Mouse (Mus musculus) monocyte, adult 5-6 weeks (primary cell): Measurements from ENCODE around the gene Ugt1a10. TPM values are rescaled to one million over a fixed set of nuclear protein-coding genes. Genes with fewer than 3 reads are reported as not detected.
"Not testable (repeated sequence)": the region's sequence is repeated elsewhere in the genome, so short reads cannot be mapped to it uniquely, and the experiment has no call there.

ENCODE experiments used
- ATAC-seq: fragments of 153-309, 156-312 bp; replicated peaks from 2 replicates; pipeline ENCODE4 v1.8.0; 2017; ENCODE audit warnings: mild to moderate bottlenecking; ENCODE audit not compliant: low TSS enrichment, insufficient number of reproducible peaks, severe bottlenecking, poor library complexity, low FRiP score
- total RNA-seq: library from RNA; stranded (forward); fragments of 200-1000, 200-491, 200-594 nt; gene quantifications from 3 replicates; pipeline ENCODE4 v1.2.3, GENCODE M21; 2017

The Ugt1a10 gene
- total RNA-seq, 1 experiment from 2014 or later, result not detected

DNA sequence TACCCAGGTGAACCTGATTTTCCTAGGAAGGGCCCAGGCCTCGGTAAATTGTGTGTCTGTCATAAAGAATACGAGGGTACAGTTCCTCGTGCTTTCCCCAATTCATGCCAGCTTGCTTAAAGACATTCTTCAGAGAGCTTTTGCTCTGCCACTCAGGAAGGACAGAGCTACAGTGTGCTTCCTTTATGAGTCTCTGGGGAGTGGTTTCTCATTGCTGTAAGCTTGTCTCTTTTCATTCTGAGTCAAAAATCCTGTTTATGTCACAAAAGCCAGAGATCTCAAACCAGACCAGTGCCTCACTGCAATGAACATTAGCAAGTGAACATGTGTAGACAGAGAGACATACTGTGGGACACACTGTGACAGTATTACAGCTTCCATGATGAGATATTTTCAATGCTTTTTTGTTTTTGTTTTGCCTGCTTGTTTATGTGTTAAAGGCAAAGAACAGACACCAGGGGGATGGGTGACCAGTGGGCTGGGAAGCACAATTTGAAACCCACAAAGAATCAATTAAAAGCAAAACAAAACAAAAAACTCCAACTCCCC is 78.8 kb downstream of the Ugt1a10 start:
- ATAC-seq, result no peak

- ATAC-seq, result peak; percentile 84
Measured at GRCm38 (mm10) chr1:88134457-88135011, 79.3 kb downstream of the Ugt1a10 start, which contains the start of gene Ugt1a6a. Ugt1a6a (plus strand) TSS chr1:88134809.

GRCm38 (mm10) chr1:88135229-88135904 is 80.2 kb downstream of the Ugt1a10 start:
- ATAC-seq, result not testable (repeated sequence)

DNA sequence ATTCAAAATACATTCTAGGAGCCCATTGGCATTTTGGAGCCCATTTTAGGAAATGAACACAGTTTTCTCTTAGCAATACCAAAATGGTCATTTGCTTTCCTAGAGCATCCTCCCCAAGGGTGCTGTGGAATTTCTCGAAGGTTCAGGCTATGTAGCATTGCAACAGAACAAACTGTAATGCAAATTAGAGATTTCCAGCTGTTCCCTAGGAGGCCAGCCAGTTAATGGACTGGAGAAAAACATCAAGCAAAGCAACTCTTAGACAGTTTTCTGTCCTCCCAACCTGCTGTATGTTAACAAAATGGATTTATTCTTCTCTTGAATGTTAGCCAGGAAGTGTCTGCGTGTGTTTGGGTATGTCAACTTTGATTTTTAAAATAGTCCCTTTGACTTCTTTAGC is 81.5 kb downstream of the Ugt1a10 start:
- ATAC-seq, result no peak

- ATAC-seq, result no peak
Measured at GRCm38 (mm10) chr1:88137264-88137663, 82.1 kb downstream of the Ugt1a10 start.

GRCm38 (mm10) chr1:88138145-88138544 is 83.0 kb downstream of the Ugt1a10 start:
- no peak for ATAC-seq

DNA sequence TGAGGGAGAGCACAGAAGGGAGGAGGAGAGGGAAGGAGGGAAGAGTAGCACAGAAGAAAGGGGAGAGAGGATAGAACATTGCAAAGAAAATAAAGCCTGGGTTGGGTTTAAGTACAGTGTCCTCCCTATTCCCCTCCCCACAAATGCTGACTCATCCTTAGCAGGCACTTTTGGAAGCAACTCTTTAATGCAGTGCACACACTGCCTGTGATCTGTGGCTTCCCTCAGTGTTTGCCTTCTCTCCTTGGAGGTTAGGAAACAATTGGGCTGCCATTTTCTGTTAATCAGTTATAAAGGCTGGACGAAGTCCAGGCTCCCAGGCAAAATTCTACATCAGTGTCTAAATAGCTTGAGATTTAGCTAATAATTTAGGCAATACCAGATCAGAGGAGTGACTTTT is 85.3 kb downstream of the Ugt1a10 start:
- not testable (repeated sequence) for ATAC-seq

DNA sequence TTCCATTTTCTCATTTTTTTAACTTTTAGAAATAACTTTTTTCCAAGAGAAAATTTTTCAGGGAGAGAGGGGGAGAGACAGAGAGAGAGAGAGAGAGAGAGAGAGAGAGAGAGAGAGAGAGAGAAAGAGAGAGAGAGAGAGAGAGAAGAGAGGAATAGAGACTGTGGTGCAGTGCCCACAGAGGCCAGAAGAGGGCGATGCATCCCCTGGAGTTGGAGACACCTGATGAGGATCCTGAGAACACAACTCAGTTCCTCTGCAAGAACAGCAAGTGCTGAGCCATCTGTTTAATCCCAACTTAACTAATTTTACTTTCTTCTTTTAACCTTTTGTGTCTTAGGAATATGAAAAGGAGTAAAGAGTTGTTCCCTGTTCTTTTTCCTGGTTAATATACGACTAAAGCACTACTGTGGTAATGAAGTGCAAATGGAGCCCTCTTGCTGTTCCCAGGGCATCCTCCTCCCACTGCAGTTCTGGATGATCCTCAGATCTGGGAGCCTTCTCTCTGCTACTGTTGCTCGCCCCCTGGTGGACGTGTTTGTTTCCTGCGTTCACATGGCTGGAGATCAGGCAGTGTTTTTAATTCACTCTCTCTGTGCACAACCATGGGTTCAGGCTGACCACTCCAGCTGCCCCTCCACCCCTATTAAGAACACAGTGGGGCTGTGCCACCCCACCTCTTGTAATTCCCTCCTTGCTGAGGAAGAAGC is 88.9 kb downstream of the Ugt1a10 start:
- peak; percentile 80 for ATAC-seq

DNA sequence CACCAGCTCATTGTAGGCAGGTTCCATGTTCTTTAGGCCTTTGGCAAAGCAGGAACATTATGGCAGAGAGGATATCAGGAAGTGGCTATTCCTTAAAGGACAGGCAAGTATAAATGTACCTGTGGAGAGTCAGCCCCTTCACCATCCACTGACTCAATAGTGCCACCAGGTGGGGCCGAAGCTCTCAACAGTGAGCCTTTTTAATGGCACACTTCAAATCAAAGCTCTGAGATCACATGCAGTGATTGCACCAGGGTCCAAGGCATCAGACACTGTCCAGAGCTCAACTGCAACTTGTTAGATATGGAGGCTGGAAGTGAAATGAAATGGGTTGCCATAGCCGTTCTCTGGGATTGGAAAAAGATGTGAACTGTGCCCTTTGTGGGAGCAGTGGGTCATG is 90.1 kb downstream of the Ugt1a10 start:
- ATAC-seq, result not testable (repeated sequence)

DNA sequence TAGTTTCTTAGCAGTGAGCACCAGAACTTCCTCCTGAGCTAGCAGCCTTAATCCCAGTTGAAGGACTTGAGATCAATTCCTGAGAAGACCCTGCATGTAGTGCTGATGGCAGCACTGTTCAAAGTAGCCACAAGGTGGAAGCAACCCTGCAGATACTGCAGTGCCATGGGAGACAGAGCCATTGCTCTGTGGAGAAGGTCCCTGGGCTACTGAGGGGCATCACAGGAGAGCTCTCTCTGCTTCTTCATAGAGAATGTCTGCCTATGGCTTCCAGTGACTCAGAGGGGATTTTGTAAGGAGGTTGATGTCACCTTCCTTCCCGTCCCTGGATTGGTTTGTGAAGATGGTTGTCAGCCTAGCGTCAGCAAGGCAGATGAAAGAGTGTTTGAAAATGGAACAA is 94.9 kb downstream of the Ugt1a10 start:
- ATAC-seq, result peak; percentile 57; the same call in 1 of the 2 replicates

DNA sequence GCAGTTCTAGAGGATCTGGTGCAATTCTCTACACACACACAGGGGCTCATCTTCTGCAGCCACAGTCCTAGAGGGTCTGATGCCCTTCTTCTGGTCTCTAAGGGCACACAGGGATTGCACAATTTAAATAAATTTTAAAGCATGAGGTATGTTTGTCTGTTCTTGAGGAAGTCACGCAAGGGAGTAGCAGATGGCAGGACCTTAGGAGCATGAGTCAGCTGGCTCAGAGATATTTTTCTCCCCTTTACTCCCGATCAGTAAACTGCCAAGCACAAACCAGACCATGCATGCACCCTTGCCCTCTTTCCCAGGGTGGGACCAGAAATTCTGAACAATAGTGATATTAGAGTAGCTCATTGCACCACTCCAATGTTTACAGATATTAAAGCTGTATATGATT is 103.2 kb downstream of the Ugt1a10 start:
- ATAC-seq, result peak; percentile 43; the same call in 1 of the 2 replicates

GRCm38 (mm10) chr1:88165711-88166110 is 110.5 kb downstream of the Ugt1a10 start, which contains the start of gene Ugt1a5:
Ugt1a5 (plus strand) TSS chr1:88166012.
- no peak for ATAC-seq

- not testable (repeated sequence) for ATAC-seq
Measured at GRCm38 (mm10) chr1:88172190-88172589, 117.0 kb downstream of the Ugt1a10 start.

GRCm38 (mm10) chr1:88179657-88180056 is 124.5 kb downstream of the Ugt1a10 start:
- ATAC-seq, result no peak

DNA sequence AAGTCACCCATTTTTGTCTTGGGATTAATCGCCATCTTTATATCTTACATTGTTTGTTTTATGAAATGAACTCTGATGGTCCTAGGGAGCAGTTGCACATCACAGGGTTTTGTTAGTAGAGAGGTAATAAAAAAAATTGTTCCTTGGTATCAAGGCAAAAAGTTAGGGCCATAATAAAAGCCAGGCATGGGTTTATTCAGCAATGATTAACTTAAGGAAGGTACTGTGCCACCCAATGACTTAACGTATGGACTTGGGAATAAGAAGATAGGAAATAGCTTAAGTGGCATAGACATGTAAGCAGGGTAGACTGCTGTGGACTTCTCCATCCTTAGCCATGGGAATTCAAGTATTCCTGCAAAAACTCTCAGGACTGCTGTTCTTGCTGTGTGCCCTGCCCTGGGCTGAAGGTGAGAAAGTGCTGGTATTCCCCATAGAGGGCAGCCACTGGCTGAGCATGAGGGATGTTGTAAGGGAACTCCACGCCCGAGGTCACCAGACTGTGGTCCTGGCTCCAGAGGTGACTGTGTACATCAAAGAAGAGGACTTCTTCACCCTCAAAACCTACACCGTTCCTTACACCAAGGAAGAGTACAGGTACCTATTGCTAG is 131.2 kb downstream of the Ugt1a10 start:
- ATAC-seq, result no peak

- no peak for ATAC-seq
Measured at GRCm38 (mm10) chr1:88192136-88192535, 136.9 kb downstream of the Ugt1a10 start.

- ATAC-seq, result no peak
Measured at GRCm38 (mm10) chr1:88195687-88196086, 140.5 kb downstream of the Ugt1a10 start.

DNA sequence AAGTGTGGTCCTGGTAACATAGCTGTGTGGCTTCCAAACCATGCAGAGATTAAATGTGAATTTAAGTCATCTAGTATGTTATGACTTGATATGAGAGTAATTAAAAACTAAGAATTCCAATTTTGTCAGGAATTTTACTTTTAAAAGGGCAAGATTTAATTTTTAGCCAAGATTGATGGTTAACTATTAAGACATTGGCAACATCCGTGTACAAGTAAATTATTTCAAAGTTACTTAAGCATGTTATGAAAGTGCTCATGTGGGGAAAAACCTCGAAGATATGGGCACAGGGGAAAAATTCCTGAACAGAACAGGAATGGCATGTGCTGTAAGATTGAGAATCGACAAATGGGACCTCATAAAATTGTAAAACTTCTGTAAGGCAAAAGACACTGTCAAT is 142.3 kb downstream of the Ugt1a10 start:
- ATAC-seq, result no peak

DNA sequence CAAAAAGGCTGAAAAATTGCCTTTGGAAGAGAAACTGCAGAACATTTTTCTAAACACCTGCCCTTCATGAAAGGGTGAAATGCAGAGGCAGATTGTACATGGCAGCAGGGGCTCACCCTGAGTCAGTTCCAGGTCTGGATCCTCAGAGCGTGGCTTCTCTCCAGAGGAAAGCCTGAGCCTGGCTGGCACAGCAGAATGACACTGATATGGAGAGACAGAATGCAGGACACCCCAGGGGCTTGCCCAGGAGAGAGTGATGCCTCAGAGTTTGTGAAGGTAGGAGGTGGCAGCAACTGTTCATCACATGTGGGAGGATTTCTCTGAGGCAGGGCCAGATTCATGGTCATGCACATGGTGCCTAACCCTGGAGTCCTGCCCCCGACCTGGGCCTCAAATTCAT is 144.8 kb downstream of the Ugt1a10 start:
- no peak for ATAC-seq
